Mouse (Mus musculus): ENCODE data around the gene Dapl1. TPM values are rescaled to one million over a fixed set of nuclear protein-coding genes. Genes with fewer than 3 reads are reported as not detected.

Gene Dapl1
- polyA plus RNA-seq, 1 experiment from 2014 or later = not detected

GRCm38 (mm10) chr2:59510416-59510815 is 26.0 kb downstream of the Dapl1 start:
- CTCF ChIA-PET = no interaction called here
- TF ChIP-seq CTCF (IDR thresholded peaks at IDR 0.05) = no peak

GRCm38 (mm10) chr2:59510882-59511281 is 26.4 kb downstream of the Dapl1 start:
- DNase-seq (ENCODE audit: low read depth, low spot score) (no peak), ATAC-seq (no peak)
- POLR2A ChIA-PET = no interaction called here
- CTCF ChIA-PET = no interaction called here
- TF ChIP-seq CTCF (IDR thresholded peaks at IDR 0.05) = no peak
- in situ Hi-C loops (cut with MboI; ENCODE audit: low pct_unique_long_range_greater_than_20kb) = no loop called here
- peaks cover 7% of the 10 kb centered on the region for H3K27me3 ChIP-seq

More at GRCm38 (mm10) chr2:59510416-59510815, 26.0 kb downstream of the Dapl1 start:
- in situ Hi-C loops (cut with MboI; ENCODE audit: low pct_unique_long_range_greater_than_20kb) = no loop called here
- ATAC-seq (no peak), DNase-seq (ENCODE audit: low read depth, low spot score) (no peak)
- POLR2A ChIA-PET = no interaction called here
- H3K27me3 ChIP-seq = peaks cover 7% of the 10 kb centered on the region

- no peak for DNase-seq (ENCODE audit: low read depth, low spot score)
- POLR2A ChIA-PET = no interaction called here
- in situ Hi-C loops (cut with MboI; ENCODE audit: low pct_unique_long_range_greater_than_20kb) = loop anchor here (10.0 kb wide), 1 partner anchor 894 kb away; no protein-coding TSS in a partner anchor
- no peak for TF ChIP-seq CTCF (IDR thresholded peaks at IDR 0.05)
- no peaks in the 10 kb centered on the region for H3K27me3 ChIP-seq
- CTCF ChIA-PET = no interaction called here
- no peak for ATAC-seq
These were observed 36.2 kb downstream of the Dapl1 start for GRCm38 (mm10) chr2:59520663-59521062.

- no peak for ATAC-seq
- ChIA-PET POLR2A (no interaction called here), CTCF (interaction anchor here (1.1 to 1.9 kb wide), 7 partner anchors 10 to 375 kb away, joined by 3 to 10 read pairs (median 4); no protein-coding TSS in a partner anchor)
- TF ChIP-seq CTCF (IDR thresholded peaks at IDR 0.05) = peak; percentile 92
- H3K27me3 ChIP-seq = no peaks in the 10 kb centered on the region
- no peak for DNase-seq (ENCODE audit: low read depth, low spot score)
- in situ Hi-C loops (cut with MboI; ENCODE audit: low pct_unique_long_range_greater_than_20kb) = loop anchor here (10.0 kb wide), 1 partner anchor 893 kb away; no protein-coding TSS in a partner anchor
These were observed 37.7 kb downstream of the Dapl1 start for GRCm38 (mm10) chr2:59522079-59522684.

- CTCF ChIA-PET = no interaction called here
- POLR2A ChIA-PET = no interaction called here
- TF ChIP-seq CTCF (IDR thresholded peaks at IDR 0.05) = no peak
- DNase-seq (ENCODE audit: low read depth, low spot score) (no peak), ATAC-seq (no peak)
- in situ Hi-C loops (cut with MboI; ENCODE audit: low pct_unique_long_range_greater_than_20kb) = loop anchor here (10.0 kb wide), 1 partner anchor 891 kb away; no protein-coding TSS in a partner anchor
- H3K27me3 ChIP-seq = no peaks in the 10 kb centered on the region
These were observed 39.1 kb downstream of the Dapl1 start for GRCm38 (mm10) chr2:59523526-59523925.

DNA sequence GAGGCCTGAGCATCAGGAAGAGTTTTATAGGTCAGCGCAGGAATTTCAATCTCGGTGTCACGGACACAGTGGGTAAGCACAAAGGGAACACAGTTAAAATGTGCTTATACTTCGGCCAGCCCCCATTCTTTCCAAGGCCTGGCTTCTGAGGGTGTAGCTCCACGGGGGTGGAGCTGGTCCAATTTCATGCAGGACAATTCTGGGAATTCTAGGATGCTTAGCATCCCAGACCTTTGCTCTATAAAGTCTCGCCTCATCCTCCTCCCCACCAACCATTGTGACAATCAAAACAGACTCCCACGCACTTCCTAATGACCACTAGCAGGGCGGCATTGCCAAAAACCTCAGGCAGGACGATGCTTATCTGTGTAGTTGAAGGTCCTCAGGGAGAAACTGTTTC is 42.4 kb downstream of the Dapl1 start:
- in situ Hi-C loops (cut with MboI; ENCODE audit: low pct_unique_long_range_greater_than_20kb) = loop anchor here (10.0 kb wide), 1 partner anchor 888 kb away; no protein-coding TSS in a partner anchor
- DNase-seq (ENCODE audit: low read depth, low spot score) (no peak), ATAC-seq (no peak)
- H3K27me3 ChIP-seq = no peaks in the 10 kb centered on the region
- no peak for TF ChIP-seq CTCF (IDR thresholded peaks at IDR 0.05)
- POLR2A ChIA-PET = no interaction called here
- CTCF ChIA-PET = no interaction called here

GRCm38 (mm10) chr2:59529574-59530080 is 45.2 kb downstream of the Dapl1 start:
- ChIA-PET POLR2A (no interaction called here), CTCF (interaction anchor here (1.2 kb wide), 1 partner anchor 362 kb away, joined by 4 read pairs; no protein-coding TSS in a partner anchor)
- H3K27me3 ChIP-seq = no peaks in the 10 kb centered on the region
- TF ChIP-seq CTCF (IDR thresholded peaks at IDR 0.05) = no peak
- DNase-seq (ENCODE audit: low read depth, low spot score) (no peak), ATAC-seq (peak; percentile 36)
- in situ Hi-C loops (cut with MboI; ENCODE audit: low pct_unique_long_range_greater_than_20kb) = loop anchor here (10.0 kb wide), 1 partner anchor 885 kb away; no protein-coding TSS in a partner anchor

DNA sequence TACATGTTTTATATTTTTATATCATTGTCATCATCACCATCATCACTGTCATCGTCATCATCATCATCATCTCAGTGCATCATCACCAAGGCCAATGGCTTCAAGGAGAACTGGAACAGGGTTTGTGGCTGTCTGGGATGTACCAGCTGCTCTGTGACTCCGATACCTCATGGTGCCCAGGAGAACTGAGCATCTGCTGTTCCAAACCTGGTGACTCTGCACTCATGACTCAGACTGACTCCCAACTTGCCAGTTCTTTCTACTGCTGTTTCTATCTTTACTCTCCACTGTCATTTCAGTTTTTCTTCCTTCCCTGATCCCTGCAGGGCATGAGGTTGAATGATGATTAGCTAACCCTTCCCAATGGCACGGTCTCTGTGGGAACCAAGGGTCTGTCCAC is 46.4 kb downstream of the Dapl1 start:
- ChIA-PET CTCF (no interaction called here), POLR2A (no interaction called here)
- ATAC-seq = no peak
- in situ Hi-C loops (cut with MboI; ENCODE audit: low pct_unique_long_range_greater_than_20kb) = no loop called here
- no peak for TF ChIP-seq CTCF (IDR thresholded peaks at IDR 0.05)
- H3K27me3 ChIP-seq = no peaks in the 10 kb centered on the region
- DNase-seq (ENCODE audit: low read depth, low spot score) = no peak

GRCm38 (mm10) chr2:59532999-59533398 is 48.5 kb downstream of the Dapl1 start:
- TF ChIP-seq CTCF (IDR thresholded peaks at IDR 0.05) = no peak
- in situ Hi-C loops (cut with MboI; ENCODE audit: low pct_unique_long_range_greater_than_20kb) = no loop called here
- ATAC-seq = no peak
- H3K27me3 ChIP-seq = no peaks in the 10 kb centered on the region
- no peak for DNase-seq (ENCODE audit: low read depth, low spot score)
- ChIA-PET CTCF (interaction anchor here (1.2 to 1.8 kb wide), 3 partner anchors 9 to 15 kb away, joined by 3 to 10 read pairs (median 4); no protein-coding TSS in a partner anchor), POLR2A (interaction anchor here (0.6 kb wide), 1 partner anchor 548 kb away, joined by 5 read pairs; no protein-coding TSS in a partner anchor)

- ATAC-seq = no peak
- POLR2A ChIA-PET = no interaction called here
These were observed 49.1 kb downstream of the Dapl1 start for GRCm38 (mm10) chr2:59533504-59533903.

More at GRCm38 (mm10) chr2:59533504-59533903, 49.1 kb downstream of the Dapl1 start:
- H3K27me3 ChIP-seq = no peaks in the 10 kb centered on the region
- no peak for DNase-seq (ENCODE audit: low read depth, low spot score)
- TF ChIP-seq CTCF (IDR thresholded peaks at IDR 0.05) = no peak
- in situ Hi-C loops (cut with MboI; ENCODE audit: low pct_unique_long_range_greater_than_20kb) = no loop called here
- CTCF ChIA-PET = interaction anchor here (1.2 to 1.5 kb wide), 2 partner anchors 8 to 16 kb away, joined by 3 to 4 read pairs; no protein-coding TSS in a partner anchor
